Mouse (Mus musculus) thymus, adult 2 months (tissue): Measurements from ENCODE around the gene 4921507P07Rik. TPM values are rescaled to one million over a fixed set of nuclear protein-coding genes. Genes with fewer than 3 reads are reported as not detected.
"Not testable (repeated sequence)": the region's sequence is repeated elsewhere in the genome, so short reads cannot be mapped to it uniquely, and the experiment has no call there.

Experiments used
- DNase-seq: peaks from one replicate; pipeline ENCODE4 v3.0.0; 2021
- H3K27ac ChIP-seq: fragments of 200-500 bp; 2 replicates; pipeline ENCODE4 v1.5.1; 2012; ENCODE audit warnings: low read length, control low read depth; ENCODE audit not compliant: control insufficient read depth, insufficient read depth
- H3K27me3 ChIP-seq: fragments of 200-500 bp; 2 replicates; pipeline ENCODE4 v1.6.1; 2012; ENCODE audit warnings: mild to moderate bottlenecking, low read length, moderate library complexity, mixed read lengths; ENCODE audit not compliant: control insufficient read depth, insufficient read depth
- H3K36me3 ChIP-seq: fragments of 200-500 bp; 2 replicates; pipeline ENCODE4 v1.6.1; 2012; ENCODE audit warnings: mild to moderate bottlenecking, low read length, moderate library complexity; ENCODE audit not compliant: control insufficient read depth, insufficient read depth
- H3K4me1 ChIP-seq: fragments of 200-500 bp; replicated peaks from 2 replicates; pipeline ENCODE4 v1.6.1; 2012; ENCODE audit warnings: low read length; ENCODE audit not compliant: control insufficient read depth, insufficient read depth
- H3K4me3 ChIP-seq: fragments of 200-500 bp; 2 replicates; pipeline ENCODE4 v1.5.1; 2012; ENCODE audit warnings: mild to moderate bottlenecking, low read length, control low read depth, moderate library complexity; ENCODE audit not compliant: control insufficient read depth, insufficient read depth
- CTCF ChIP-seq: fragments of 200-500 bp; IDR thresholded peaks from 2 replicates; pipeline ENCODE4 v1.5.1; 2012; ENCODE audit warnings: mild to moderate bottlenecking, control low read depth, low read length, moderate library complexity, borderline replicate concordance; ENCODE audit not compliant: control insufficient read depth, poor library complexity, insufficient read depth; ENCODE audit errors: extremely low read depth
- POLR2A ChIP-seq: fragments of 200-500 bp; IDR thresholded peaks from 2 replicates; pipeline ENCODE4 v1.6.1; 2012; ENCODE audit warnings: mild to moderate bottlenecking, low read length, control low read depth, moderate library complexity; ENCODE audit not compliant: control insufficient read depth, poor library complexity, insufficient read depth; ENCODE audit errors: extremely low read depth
- WGBS: fragments of 180-500 bp; shearing (Covaris S2); methylation state at CpG from one replicate; pipeline ENCODE4 v1.1.7; 2018; 5-methylcytosine and 5-hydroxymethylcytosine counted together
- polyA plus RNA-seq: library from polyadenylated mRNA; depleted of rRNA; stranded (reverse); fragments of >200 nt; gene quantifications from 2 replicates; pipeline ENCODE4 v1.2.3, GENCODE M21; 2012

Gene 4921507P07Rik
- polyA plus RNA-seq, 1 experiment, result 0.20 TPM

DNA sequence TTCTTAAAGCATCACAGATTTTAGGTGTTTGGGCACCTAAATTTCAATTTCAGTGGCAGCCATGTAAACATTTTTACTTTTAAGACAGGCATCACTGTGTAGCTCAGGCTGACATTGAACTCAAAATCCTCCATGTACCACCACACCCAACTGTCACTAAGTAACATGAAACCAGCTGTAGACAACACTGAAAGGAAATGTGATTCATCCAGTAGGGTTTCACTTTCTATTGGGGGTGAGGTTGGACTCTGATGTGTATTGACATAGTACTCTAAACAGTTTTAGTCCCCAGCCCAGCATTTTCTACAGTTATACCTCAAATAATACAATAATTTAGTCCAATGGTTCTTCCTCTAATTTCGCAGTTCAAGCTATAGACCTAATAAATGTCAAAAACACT is 35.7 kb downstream of the 4921507P07Rik start:
- TF ChIP-seq CTCF (no peak), POLR2A (no peak)
- H3K4me1 ChIP-seq, result no peaks in the 10 kb centered on the region
- no peaks in the 10 kb centered on the region for H3K27me3 ChIP-seq
- no peak overlapping the region for H3K4me3 ChIP-seq
- no peaks in the 10 kb centered on the region for H3K36me3 ChIP-seq
- WGBS, result 98% methylated on average over 1 of the region's 1 CpGs
- H3K27ac ChIP-seq, result no peak overlapping the region
- no peak for DNase-seq

DNA sequence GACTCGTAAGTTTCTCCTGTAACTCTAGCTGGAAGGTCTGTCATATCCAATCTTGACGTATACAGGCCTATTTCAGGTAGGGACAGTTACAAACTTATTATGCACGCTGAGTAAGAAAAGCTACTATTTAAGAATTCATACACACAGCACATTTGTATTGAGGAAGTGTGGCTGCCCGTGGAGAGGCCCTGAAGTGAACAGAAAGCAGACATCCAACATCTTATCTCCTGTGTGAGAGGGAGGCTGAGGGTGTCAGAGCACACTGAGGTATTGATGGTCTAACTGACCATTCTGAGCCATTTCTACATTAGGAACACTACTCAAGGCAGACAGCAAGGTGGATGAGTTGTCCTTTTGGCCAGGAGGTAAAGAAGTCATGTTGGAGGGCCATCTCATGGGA is 37.6 kb downstream of the 4921507P07Rik start:
- Histone ChIP-seq H3K4me3 (no peak overlapping the region), H3K27me3 (no peaks in the 10 kb centered on the region), H3K4me1 (no peaks in the 10 kb centered on the region), H3K27ac (no peak overlapping the region), H3K36me3 (no peaks in the 10 kb centered on the region)
- no peak for DNase-seq
- 37% methylated on average over 4 of the region's 4 CpGs for WGBS
- no peak for TF ChIP-seq CTCF
- no peak for TF ChIP-seq POLR2A

DNA sequence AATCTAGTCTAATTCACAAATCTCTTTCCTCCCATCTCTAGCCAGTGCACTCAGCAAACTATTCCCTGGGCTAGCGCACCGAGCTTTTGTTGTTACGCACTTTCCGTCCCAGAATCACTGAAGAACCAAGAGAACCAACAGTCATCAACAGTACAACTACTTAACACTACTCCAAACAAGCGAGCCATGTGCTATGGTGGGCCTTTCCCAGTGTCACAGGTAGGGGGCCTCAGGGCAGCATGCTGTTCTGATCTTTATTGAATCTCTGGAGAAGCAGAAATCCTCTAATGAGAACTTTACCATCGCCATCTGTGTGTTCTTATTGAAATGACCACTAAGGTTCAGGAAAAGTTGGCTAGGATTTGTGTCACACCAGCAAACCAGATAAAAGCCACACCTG is 38.9 kb downstream of the 4921507P07Rik start:
- Histone ChIP-seq H3K36me3 (no peaks in the 10 kb centered on the region), H3K4me1 (no peaks in the 10 kb centered on the region; the same call in 1 of the 2 replicates), H3K27ac (no peak overlapping the region), H3K4me3 (no peak overlapping the region), H3K27me3 (no peaks in the 10 kb centered on the region)
- DNase-seq, result no peak
- WGBS, result 94% methylated on average over 6 of the region's 6 CpGs
- TF ChIP-seq POLR2A (no peak), CTCF (no peak)

DNA sequence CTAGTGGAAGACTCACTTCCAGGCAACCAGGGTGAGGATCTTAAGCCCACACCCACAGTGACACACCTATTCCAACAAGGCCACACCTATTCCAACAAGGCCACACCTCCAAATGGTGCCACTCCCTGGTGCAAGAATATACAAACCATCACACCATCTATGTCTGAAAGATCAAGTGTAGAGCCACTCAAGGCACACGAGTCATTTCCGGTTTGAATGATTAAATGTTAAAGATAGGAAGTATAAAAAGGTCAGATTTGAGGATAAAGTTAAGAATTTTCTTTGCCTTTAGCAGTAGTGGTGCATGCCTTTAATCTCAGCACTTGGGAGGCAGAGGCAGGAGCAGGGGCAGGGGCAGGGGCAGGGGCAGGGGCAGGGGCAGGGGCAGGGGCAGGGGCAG is 42.2 kb downstream of the 4921507P07Rik start:
- H3K4me3 ChIP-seq, H3K4me1 ChIP-seq, H3K27ac ChIP-seq, H3K36me3 ChIP-seq, H3K27me3 ChIP-seq, DNase-seq: not testable (repeated sequence)
- WGBS, result 71% methylated on average over 2 of the region's 2 CpGs

DNA sequence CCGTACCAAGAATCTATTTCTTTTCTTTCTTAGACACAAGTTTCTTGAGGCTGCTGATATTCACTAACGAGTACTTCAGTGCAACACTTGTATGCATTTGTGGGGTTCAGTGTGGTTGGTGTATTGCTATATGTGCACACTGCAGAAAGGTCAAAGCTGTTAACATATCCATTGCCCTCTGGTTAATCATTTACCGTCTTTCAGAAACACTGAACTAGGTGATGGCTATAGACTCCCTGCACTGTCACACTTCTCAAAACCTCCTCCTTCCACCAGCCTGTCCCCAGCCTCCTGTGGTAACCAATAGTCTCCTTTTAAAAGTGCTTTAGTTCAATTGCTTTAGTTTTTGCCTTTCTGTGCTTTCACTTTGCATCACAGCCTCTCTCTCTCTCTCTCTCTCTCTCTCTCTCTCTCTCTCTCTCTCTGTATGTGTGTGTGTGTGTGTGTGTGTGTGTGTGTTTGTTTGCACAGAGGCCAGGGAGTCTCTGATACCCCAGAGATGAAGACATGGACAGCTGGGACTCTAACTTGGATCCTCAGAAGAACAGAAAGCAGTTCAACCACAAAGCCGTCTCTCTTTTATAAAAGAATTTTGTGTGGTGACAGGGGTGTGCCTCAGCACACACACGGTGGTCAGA is 43.4 kb downstream of the 4921507P07Rik start:
- WGBS, result 60% methylated on average over 5 of the region's 5 CpGs
- Histone ChIP-seq H3K4me3 (no peak overlapping the region), H3K27me3 (no peaks in the 10 kb centered on the region), H3K27ac (no peak overlapping the region), H3K36me3 (no peaks in the 10 kb centered on the region), H3K4me1 (no peaks in the 10 kb centered on the region; the same call in 1 of the 2 replicates)
- DNase-seq, result no peak
- no peak for TF ChIP-seq CTCF
- TF ChIP-seq POLR2A, result no peak

DNA sequence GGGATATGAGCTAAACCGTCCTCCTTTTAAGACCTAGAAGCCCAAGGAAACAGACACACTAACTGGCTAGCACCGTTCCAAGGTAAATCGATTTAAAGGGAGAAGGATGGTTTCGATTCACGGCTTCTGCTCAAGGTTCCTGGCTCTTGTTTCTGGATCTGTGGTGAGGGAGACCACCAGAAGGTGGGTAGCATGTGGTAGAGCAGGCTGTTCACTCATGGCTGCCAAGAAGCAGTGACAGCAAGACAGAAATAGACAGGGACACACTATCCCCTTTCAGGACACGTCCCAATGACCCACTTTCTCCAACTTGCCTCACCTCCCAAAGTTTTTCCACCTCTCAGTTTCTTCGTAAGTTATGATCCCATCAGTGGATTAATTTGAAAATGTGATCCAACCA is 46.6 kb downstream of the 4921507P07Rik start:
- Histone ChIP-seq H3K27me3 (no peaks in the 10 kb centered on the region), H3K4me1 (no peaks in the 10 kb centered on the region; the same call in 1 of the 2 replicates), H3K4me3 (no peak overlapping the region), H3K27ac (no peak overlapping the region), H3K36me3 (no peaks in the 10 kb centered on the region)
- 94% methylated on average over 7 of the region's 7 CpGs for WGBS
- no peak for DNase-seq
- TF ChIP-seq POLR2A, result no peak
- no peak for TF ChIP-seq CTCF

DNA sequence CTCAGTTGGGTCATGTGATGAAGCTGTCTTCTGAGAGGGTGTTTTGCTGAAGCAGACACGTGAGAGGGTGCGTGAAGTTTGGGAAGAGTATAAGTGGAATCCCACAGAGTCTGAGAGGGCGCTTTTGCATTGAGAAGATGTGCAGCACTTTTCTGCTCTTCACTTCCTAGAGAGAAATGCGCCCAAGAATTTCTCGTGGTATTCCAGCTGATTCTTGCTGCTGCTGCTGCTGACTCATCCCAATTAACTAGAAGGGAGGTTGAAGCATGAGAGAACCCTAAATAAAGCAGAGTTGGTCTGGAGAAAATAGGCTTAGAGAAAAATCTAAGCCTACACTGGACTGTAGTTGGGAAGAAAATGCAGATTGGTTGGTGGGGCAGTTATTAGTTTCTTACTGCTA is 47.4 kb downstream of the 4921507P07Rik start:
- no peak overlapping the region for H3K4me3 ChIP-seq
- no peak for TF ChIP-seq CTCF
- TF ChIP-seq POLR2A, result no peak
- H3K36me3 ChIP-seq, result no peaks in the 10 kb centered on the region
- WGBS, result 80% methylated on average over 5 of the region's 5 CpGs
- no peak overlapping the region for H3K27ac ChIP-seq
- H3K4me1 ChIP-seq, result no peaks in the 10 kb centered on the region; the same call in 1 of the 2 replicates
- H3K27me3 ChIP-seq, result no peaks in the 10 kb centered on the region
- no peak for DNase-seq
